Mouse (Mus musculus) heart, adult 2 months (tissue): Measurements from ENCODE around the gene Ttll1.

ENCODE experiments used
- CTCF ChIP-seq: fragments of 200-600 bp; IDR thresholded peaks from 2 replicates; pipeline ENCODE4 v1.8.1; 2022; ENCODE audit warnings: antibody characterized with exemption, mild to moderate bottlenecking, moderate library complexity
- EP300 ChIP-seq: fragments of 200-500 bp; IDR thresholded peaks from 2 replicates; pipeline ENCODE4 v1.6.1; 2011; ENCODE audit warnings: low read depth, low read length, control low read depth; ENCODE audit not compliant: insufficient read depth
- POLR2A ChIP-seq: fragments of 200-500 bp; IDR thresholded peaks from 2 replicates; pipeline ENCODE4 v1.6.1; 2011; ENCODE audit warnings: mild to moderate bottlenecking, low read depth, low read length, control low read depth; ENCODE audit not compliant: insufficient read depth

GRCm38 (mm10) chr15:83518215-83519048, 7.7 kb upstream of the Ttll1 start:
- TF ChIP-seq CTCF (peak; percentile 93), POLR2A (no peak), EP300 (peak; percentile 77; the same call in 1 of the 2 replicates)
